Mouse (Mus musculus) liver, postnatal 0 days (tissue): Measurements from ENCODE around the gene Icmt.

Experiments used
- CTCF ChIP-seq: sonication (generic); IDR thresholded peaks from 2 replicates; pipeline ENCODE4 v1.5.1; 2016; ENCODE audit warnings: antibody characterized with exemption, low read depth
- EP300 ChIP-seq: IDR thresholded peaks from 2 replicates; pipeline ENCODE4 v1.6.1; 2016; ENCODE audit warnings: antibody characterized with exemption, low read depth, mild to moderate bottlenecking

DNA sequence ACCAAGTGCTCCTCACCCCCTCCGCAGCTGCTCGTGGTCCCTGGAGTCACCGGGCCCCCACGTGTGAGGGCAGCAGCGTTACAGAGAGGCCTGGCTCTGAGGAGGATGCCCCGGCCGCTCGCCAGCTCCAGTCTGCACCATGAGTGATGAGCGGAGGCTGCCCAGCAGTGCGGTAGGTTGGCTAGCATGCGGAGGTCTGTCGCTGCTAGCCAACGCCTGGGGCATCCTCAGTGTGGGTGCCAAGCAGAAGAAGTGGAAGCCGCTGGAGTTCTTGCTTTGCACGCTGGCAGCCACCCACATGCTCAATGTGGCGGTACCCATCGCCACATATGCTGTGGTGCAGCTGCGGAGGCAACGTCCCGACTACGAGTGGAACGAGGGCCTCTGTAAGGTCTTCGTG, 18.0 kb upstream of the Icmt start:
- TF ChIP-seq CTCF (no peak), EP300 (no peak)
